8 mouse cellular contexts compared by ENCODE assay signal in genomic region chr9:122572060-122572835, GRCm38 (mm10).
DNase-seq lines count a peak whose midpoint lies in the region; ATAC-seq and TF ChIP-seq lines count a peak whose summit lies in the region.

No protein-coding gene starts in this region.

- under 1% methylated on average over 67 of the region's 68 CpGs for WGBS in embryonic facial prominence, embryonic 13.5 days
- WGBS in heart, postnatal 0 days: 2% methylated on average over 59 of the region's 68 CpGs
- WGBS in liver, postnatal 0 days (ENCODE audit: insufficient replicate concordance): under 1% methylated on average over 52 of the region's 68 CpGs

- TF ChIP-seq EP300 in heart, postnatal 0 days (IDR thresholded peaks at IDR 0.05; ENCODE audit: low read depth): no peak
- TF ChIP-seq EP300 in liver, postnatal 0 days (IDR thresholded peaks at IDR 0.05; ENCODE audit: low read depth): no peak

- peak; percentile 82 for ATAC-seq in embryonic facial prominence, embryonic 13.5 days (ENCODE audit: insufficient number of reproducible peaks, insufficient read depth, low FRiP score, low TSS enrichment, low read depth)
- ATAC-seq in heart, postnatal 0 days (ENCODE audit: insufficient read depth, low read depth): 0 out of 2 replicates have a peak, but pooled peaks have one; percentile 44
- no peak for ATAC-seq in liver, postnatal 0 days

- H3K36me3 ChIP-seq in embryonic facial prominence, embryonic 13.5 days: no peaks in the 10 kb centered on the region
- no peaks in the 10 kb centered on the region for H3K36me3 ChIP-seq in heart, postnatal 0 days (replicated peaks; ENCODE audit: control insufficient read depth, insufficient read depth, low read length)
- H3K36me3 ChIP-seq in liver, postnatal 0 days (replicated peaks; ENCODE audit: insufficient read depth, low read length): no peaks in the 10 kb centered on the region

- peaks cover 36% of the 10 kb centered on the region for H3K4me1 ChIP-seq in embryonic facial prominence, embryonic 13.5 days
- peaks cover 3% of the 10 kb centered on the region; the same call in 1 of the 2 replicates for H3K4me1 ChIP-seq in heart, postnatal 0 days (ENCODE audit: control insufficient read depth, insufficient read depth)
- no peaks in the 10 kb centered on the region for H3K4me1 ChIP-seq in liver, postnatal 0 days (ENCODE audit: insufficient read depth)

- peak overlapping the region; percentile 72 for H3K9ac ChIP-seq in embryonic facial prominence, embryonic 13.5 days
- 0 out of 2 replicates have a peak overlapping the region, but pooled peaks have one; percentile 14 for H3K9ac ChIP-seq in heart, postnatal 0 days (replicated peaks; ENCODE audit: low read depth, low read length)
- H3K9ac ChIP-seq in liver, postnatal 0 days (replicated peaks): no peak overlapping the region

- DNase-seq in urinary bladder, adult 18-20 months (ENCODE audit: low spot score in 2 of 2): peak; percentile 23 to 28
- no peak for DNase-seq in urinary bladder, postnatal 25 days (ENCODE audit: low spot score)
- no peak for DNase-seq in heart, postnatal 0 days (ENCODE audit: low spot score)
- peak; percentile 93 to 94 for DNase-seq in layer of hippocampus, adult 8-10 months (ENCODE audit: low spot score in 2 of 2)
- no peak for DNase-seq in liver, postnatal 0 days
- peak; percentile 85 for DNase-seq in retina, postnatal 1 day
- no peak for DNase-seq in T-cell, adult 2 months (ENCODE audit: low spot score)

- peak overlapping the region; percentile 57 for H3K4me3 ChIP-seq in embryonic facial prominence, embryonic 13.5 days
- H3K4me3 ChIP-seq in heart, postnatal 0 days (ENCODE audit: low read depth, low read length): peak overlapping the region; percentile 55
- H3K4me3 ChIP-seq in liver, postnatal 0 days (ENCODE audit: low read depth, low read length): peak overlapping the region; percentile 34

- no peak for TF ChIP-seq CTCF in heart, postnatal 0 days (IDR thresholded peaks at IDR 0.05; ENCODE audit: low read depth)
- no peak for TF ChIP-seq CTCF in liver, postnatal 0 days (IDR thresholded peaks at IDR 0.05; ENCODE audit: low read depth)

- H3K4me2 ChIP-seq in embryonic facial prominence, embryonic 13.5 days: peak overlapping the region; percentile 92
- H3K4me2 ChIP-seq in heart, postnatal 0 days (ENCODE audit: low read depth, low read length): peak overlapping the region; percentile 76
- peak overlapping the region; percentile 61 for H3K4me2 ChIP-seq in liver, postnatal 0 days (ENCODE audit: low read depth, low read length)

- peaks cover 97% of the 10 kb centered on the region for H3K27me3 ChIP-seq in embryonic facial prominence, embryonic 13.5 days
- H3K27me3 ChIP-seq in heart, postnatal 0 days (ENCODE audit: control insufficient read depth, insufficient read depth, low read length): peaks cover 92% of the 10 kb centered on the region
- peaks cover 74% of the 10 kb centered on the region for H3K27me3 ChIP-seq in liver, postnatal 0 days (ENCODE audit: insufficient read depth, low read length)

- no peaks in the 10 kb centered on the region for H3K9me3 ChIP-seq in embryonic facial prominence, embryonic 13.5 days
- H3K9me3 ChIP-seq in heart, postnatal 0 days (replicated peaks; ENCODE audit: control insufficient read depth, low read length): no peaks in the 10 kb centered on the region
- H3K9me3 ChIP-seq in liver, postnatal 0 days (ENCODE audit: low read length): no peaks in the 10 kb centered on the region

- no peak overlapping the region for H3K27ac ChIP-seq in embryonic facial prominence, embryonic 13.5 days
- H3K27ac ChIP-seq in heart, postnatal 0 days (ENCODE audit: low read depth): no peak overlapping the region
- no peak overlapping the region for H3K27ac ChIP-seq in liver, postnatal 0 days (ENCODE audit: low read depth)

Comparison
In these comparisons a context has a peak if more than half of its experiments do, and no peak if none do; other contexts are left out.
1. DNase-seq: peak in urinary bladder, adult 18-20 months (2 of 2), layer of hippocampus, adult 8-10 months (2 of 2) and retina, postnatal 1 day (single experiment); none in urinary bladder, postnatal 25 days (single experiment), heart, postnatal 0 days (single experiment), liver, postnatal 0 days (single experiment) and T-cell, adult 2 months (single experiment).
2. Peak in every context shown above with its lines, with median percentiles within 50 percentile points of each other: H3K4me2 ChIP-seq and H3K4me3 ChIP-seq.